Mouse (Mus musculus) erythroblast, adult 5-6 weeks (primary cell): ENCODE measurements around the gene Polr1a. TPM values are rescaled to one million over a fixed set of nuclear protein-coding genes. Genes with fewer than 3 reads are reported as not detected.

Experiments
- ATAC-seq: replicated peaks from 2 replicates; pipeline ENCODE4 v1.8.0; 2016; ENCODE audit warnings: moderate number of reproducible peaks, mild to moderate bottlenecking, moderate TSS enrichment, inconsistent platforms; ENCODE audit not compliant: poor library complexity, low FRiP score, severe bottlenecking
- total RNA-seq, 2 experiments: library from RNA; stranded (forward) in 1 of 2; stranded (reverse) in 1 of 2; fragments of 150-400 nt in 1 of 2; fragments of 200-764, 138-1000 nt in 1 of 2; gene quantifications; 2 replicates each; pipeline versions ENCODE4 v1.2.3 to v1.2.4; 2015 to 2017; ENCODE audit warnings: low replicate concordance in 2 of 2

Gene Polr1a
- total RNA-seq, 2 experiments from 2014 or later: 7.7 to 44.0 TPM

DNA sequence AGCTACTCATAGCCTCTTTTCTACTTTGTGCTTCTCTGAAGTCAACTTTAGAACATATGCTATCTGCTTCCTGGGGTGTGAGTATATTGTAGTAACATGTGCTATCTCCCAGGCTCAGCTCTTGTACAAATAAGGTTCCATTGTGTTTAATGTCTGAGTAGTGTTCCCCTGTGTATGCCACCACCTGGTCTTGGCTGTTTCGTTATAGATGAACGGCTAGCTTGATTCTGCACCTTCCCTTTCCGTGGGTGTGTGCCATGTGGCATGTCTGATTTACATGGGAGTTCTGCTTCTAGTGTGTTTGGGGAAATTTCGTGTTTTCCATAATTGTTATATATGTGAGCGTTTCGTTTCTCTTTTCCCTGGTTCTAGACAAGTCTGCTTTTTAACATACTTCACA, 36.2 kb downstream of the Polr1a start:
- ATAC-seq: no peak

DNA sequence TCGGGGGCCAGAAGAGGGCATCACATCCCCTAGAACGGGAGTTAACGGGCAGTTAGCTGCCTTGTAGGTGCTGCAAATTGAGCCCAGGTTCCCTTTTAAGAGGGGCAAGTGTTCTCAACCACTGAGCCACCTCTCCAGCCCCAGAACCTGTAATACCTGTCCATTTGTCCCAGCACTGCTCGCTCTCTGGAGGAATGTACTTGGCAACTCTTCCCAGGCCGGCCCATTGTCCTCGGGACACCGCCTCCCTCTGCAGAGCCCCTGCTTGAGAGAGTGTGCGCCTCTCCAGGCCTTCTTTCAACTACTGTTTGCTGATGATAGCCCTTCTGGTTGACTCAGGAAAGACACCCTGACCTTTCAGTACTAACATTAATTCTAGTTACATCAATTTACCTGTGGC, 37.3 kb downstream of the Polr1a start:
- no peak for ATAC-seq

DNA sequence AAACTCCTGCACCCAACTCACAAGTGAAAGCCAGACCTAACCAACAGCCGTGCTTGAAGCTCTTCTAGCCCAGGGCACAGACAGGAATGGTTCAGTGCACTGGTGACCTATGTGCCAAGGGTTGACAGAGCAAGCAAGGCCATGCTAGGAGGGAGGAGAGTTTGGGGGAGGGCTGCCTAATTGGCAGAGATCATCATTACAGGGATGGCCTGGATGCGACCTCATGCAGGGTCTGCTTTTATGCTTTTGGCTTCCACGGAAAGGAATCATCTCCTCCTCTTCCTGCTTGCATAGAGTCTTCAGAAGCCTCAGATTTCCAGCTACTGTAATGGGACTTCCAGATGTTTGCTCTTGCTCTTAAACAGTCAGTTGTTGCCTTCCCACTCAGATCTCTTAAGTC, 40.9 kb downstream of the Polr1a start:
- no peak for ATAC-seq

DNA sequence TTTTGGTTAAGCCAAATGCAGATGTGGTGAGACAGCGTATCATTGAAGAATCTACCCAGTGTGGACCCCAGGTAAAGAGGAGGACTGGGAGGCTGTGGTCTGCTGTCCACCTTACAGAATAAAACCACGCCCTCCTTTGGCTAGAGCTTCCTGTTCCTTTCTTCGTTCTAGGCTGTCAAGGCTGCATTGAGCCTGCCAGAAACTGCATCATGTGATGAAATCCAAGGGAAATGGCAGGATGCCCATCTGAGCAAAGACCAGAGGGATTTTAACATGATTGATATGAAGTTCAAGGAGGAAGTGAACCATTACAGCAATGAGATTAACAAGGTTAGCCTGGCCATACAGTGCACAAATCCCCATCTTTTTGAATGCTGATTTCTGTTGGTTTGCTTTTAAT, 41.7 kb downstream of the Polr1a start:
- ATAC-seq: no peak

DNA sequence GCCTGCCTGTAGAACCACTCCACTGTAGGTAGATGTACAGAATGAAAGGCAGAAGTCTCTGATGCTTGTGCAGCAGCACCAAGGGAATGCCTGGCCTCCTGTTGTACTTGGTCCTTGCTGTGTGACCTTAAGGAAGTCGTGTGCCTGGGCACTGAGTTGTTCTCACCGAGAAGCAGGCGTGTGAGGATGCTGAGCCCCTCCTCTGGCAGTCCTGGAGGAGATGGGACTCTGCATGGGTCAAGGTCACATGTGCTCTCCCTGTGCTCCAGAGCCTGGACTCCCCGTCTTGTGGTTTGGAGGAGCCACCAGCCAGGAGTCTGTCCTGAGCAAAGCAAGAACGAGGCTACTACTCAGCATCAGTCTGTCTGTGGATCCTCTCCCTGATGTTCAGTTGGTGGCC, 42.3 kb downstream of the Polr1a start:
- no peak for ATAC-seq

DNA sequence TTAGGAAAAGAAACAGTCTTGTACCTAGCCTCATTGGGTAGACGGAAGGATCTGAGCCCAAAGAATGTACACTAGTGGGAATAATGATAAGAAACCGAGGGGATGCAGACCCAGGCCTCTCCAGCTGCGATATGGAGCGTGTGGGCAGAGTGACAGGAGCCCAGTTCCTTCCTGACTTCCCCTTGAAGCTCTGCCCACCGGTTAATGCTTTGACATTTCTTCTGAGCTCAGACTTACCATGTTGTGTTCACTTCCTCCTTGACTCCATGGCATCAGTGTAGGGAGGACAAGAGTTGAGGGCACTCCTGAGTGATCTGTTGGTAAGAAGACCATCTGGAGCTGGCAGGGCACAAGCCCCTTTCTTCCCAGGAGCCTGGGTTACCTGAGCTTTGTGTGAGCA, 53.3 kb downstream of the Polr1a start:
- no peak for ATAC-seq

DNA sequence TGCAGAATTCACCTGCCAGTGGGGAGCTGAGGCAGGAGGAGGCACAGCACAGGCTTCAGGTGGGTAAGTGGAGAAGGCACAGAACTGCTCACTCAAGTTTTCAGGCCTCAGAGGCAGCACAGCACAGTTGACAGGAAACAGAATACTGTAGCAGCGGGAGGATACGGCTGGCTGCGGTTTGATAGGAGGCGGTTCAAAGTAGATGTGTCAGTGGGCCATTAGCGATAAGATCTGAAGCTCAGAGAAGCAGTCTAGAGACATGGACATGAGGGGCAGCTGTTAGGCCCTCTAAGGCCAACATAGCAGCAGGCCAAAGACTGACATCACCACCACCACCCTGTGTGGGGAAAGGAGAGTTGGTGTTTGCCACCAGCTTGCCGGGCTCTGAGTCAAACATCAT, 53.9 kb downstream of the Polr1a start:
- no peak for ATAC-seq

DNA sequence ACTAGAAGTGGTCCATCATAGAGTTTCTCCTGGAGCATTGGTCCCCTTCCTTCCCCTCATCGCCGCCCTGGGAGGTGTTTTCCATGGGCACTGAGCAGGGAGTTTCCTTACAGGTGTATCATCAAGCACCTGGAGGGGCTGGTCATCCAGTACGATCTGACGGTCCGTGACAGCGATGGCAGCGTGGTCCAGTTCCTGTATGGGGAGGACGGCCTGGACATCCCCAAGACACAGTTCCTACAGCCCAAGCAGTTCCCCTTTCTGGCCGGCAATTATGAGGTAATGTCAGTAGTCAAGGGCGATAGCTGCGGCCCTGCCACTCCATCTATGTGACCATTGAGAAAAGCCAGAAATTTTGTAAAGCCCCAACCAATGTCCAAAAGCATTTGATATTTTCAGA, 54.7 kb downstream of the Polr1a start:
- no peak for ATAC-seq

DNA sequence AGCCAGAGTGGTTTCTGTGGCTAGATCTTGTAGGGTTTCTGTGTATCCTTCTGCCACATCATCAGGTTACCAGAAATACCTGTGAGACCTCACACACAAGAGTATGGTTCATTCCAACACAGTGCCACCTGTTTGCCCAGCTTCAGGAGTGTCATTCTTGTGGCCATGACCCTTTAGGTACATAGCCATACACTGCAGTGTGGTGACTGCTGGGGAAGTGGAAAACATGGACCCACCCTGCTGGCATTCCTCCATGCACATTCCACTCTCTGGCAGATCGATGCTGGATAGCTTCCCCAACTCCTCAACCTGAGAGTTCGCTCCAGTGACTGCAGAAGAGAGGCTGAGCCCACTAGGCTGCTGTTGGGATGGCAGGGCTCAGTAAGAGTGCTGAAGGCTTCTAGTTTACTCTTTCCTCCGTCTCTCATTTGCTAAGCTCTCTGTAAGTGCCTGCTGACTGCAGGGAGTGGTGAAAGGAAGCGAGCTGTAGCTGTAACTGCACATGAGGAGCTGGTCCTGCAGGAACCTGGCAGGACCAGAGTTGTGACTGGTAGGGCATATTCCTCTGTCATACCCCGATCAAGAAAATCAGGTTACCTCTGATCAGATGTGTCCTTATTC, 57.9 kb downstream of the Polr1a start:
- no peak for ATAC-seq

DNA sequence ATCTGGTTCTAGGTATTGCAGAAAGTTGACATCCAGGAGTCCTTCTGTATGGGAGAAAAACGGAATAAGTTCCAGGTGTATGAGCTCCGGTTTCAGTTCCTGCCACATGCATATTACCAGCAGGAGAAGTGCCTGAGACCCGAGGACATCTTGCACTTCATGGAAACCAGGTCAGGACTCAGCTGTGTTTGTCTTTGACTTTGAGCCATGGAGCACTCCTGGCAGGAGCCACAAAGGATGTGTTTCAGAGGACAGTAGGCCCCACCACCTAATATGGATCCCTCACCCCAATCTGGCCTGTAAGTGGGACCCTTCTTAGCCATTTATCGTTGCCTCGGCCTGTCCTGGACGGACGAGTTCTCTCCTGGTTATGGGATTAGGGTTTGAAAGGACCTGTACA, 59.0 kb downstream of the Polr1a start:
- ATAC-seq: no peak

DNA sequence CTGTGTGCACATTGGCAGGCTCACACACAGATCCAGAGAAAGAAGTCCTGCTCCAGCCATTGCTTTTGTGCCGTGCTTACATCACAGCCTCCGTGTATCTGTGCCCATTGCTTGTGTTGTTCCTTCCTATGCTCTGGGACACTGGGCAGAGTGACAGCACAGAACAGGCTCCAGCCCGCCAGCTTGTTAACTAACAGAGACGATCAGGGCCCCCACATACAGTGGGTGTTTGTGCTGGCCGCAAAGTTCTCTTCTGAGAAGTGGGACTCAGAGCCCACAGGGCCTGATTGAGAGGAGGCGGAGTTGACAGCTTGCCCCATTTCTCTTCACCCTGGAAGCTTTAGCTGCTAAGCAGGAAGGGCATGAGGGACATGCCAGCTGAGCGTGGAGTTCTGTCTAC, 60.6 kb downstream of the Polr1a start:
- no peak for ATAC-seq

DNA sequence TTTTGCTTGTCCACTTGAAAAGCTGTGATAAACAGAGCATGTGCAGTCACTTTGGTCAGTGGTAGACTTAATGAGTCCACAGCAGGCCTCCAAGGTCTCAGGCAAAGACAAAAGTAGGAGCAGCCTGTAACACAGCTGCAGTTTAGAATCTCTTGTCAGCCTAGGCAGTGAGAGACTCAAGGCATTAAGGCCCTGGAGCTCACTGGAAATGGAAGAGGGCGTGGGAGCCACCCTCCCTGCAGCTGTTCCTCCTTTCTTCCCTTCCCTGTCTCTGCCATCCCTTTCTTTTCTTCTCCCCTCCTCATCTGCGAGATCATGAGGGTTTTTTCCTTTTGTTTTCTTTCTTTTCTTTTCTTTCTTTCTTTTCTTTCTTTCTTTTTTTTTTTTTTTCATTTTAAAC, 61.3 kb downstream of the Polr1a start:
- ATAC-seq: no peak

DNA sequence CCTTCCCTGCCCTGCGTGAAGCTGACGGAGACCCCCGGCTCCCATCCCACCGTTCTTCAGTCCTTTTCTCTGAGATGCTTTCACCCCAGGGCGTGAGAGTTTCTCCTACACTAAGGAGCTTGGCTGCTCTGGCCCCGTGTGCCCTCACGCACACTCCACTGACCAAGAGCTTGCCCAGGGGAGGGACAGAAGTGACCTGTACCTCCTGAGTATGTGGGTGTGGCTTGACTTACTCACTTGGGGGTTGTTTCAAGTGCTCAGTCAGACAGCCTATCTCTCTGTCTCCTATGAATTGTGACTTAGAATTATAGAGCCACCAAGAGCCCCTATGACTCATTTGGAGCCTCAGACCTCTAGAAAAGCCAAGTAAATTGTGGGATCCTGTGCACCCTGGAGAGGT, 67.7 kb downstream of the Polr1a start:
- ATAC-seq: no peak

DNA sequence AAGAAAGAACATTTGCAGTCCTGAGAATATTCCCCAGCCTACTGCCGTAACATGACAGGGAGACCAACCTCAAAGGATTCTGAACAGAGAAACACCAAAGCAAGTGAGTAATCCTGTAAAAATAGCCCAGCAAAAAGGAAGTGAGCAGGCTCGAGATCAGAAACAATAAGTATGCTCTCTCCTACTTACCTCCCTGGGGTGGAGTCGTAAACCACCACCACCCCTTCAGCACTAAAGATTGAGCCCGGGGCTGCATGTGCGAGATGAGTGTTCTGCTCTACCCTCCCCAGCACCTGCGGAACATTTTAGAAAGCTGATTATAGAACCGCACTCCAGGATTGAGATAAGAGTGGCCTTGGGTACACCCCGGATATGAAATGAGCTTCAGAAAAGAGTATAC, 71.3 kb downstream of the Polr1a start:
- ATAC-seq: no peak

DNA sequence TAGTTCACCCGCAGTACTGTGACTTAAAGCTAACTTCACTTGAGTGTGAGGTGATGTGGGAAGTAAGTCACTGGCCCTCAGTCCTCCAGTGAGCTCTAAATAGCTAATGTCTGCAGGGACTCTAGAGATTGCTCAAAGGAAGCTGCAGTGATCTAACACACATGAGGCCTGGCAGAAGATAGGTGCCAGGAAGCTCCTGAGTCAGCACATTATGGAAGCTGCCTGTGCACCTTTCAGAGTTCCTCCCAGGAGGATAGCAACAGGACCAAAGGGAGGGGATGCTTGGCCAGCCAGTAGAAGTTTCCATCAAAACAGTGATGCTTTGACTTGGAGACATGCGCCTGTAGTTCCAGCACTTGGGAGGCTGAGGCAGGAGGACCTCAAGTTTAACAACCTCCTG, 71.7 kb downstream of the Polr1a start:
- ATAC-seq: no peak

DNA sequence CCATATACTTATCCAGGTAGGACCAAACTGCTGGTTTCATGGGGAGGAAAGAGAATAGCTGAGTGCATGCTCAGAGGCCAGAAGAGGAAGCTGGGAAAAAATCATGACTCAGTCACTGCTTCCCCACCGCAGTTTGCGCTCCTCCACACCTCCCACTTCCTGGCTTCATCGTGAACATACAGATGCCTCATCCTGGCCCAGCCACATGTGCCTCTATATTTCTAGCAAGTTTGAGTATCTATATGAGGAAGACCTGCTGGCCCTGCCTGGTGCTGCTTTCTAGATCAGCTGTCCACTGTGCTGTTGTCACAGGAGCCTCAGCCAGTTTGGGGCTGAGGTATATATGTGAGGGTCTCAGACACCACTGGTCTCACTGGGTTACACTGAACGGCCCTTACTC, 72.6 kb downstream of the Polr1a start:
- no peak for ATAC-seq

DNA sequence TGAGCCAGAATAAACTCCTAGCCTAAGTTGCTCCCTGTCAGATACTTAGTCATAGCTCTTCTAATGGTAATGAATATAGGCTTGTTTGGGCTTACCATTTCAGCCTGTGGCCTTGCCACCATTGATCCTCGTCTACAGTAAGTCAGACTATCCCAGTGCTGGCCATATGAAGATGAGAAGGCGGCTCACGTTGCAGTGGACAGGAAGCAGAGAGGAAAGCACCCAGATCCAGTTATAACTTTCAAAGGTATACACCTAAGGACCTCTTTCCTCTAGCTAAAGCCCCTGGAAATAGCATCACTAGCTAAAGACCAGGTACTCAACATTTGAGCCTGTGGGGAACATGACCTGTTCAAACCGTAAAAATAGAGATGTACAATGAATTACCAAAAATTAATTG, 77.1 kb downstream of the Polr1a start:
- no peak for ATAC-seq

DNA sequence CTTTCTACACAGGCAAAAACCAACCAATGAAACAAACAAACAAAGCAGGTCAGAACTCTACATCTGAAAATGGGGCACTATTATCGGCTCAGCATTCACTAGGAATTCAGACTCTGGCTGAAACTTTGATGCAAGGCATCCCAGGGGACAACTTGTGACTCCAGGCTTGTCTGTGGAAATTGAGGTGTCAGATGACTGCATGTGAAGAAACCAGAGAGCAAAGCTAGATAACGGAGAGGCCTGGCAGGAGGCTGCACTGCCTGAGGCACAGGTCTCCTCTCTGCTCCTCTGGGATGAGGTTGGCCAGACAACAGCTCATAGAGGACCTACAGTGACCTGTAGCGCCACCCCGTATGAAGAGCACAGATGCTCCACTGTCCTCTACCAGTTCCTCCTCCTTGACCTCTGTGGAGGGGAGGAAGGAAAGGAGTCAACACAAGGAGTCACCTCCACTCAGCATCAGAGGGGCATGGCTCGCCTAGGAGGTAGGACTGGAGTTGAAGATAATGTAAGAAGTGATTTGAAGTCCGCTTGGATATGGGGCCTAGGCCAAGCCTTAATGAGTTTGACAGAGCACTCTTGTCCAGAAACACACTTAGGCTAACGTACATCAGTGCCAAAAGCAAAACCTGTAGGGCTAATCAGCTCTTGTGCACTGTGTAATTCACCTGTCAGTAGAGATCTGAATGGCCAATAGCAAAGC, 78.8 kb downstream of the Polr1a start:
- ATAC-seq: no peak

DNA sequence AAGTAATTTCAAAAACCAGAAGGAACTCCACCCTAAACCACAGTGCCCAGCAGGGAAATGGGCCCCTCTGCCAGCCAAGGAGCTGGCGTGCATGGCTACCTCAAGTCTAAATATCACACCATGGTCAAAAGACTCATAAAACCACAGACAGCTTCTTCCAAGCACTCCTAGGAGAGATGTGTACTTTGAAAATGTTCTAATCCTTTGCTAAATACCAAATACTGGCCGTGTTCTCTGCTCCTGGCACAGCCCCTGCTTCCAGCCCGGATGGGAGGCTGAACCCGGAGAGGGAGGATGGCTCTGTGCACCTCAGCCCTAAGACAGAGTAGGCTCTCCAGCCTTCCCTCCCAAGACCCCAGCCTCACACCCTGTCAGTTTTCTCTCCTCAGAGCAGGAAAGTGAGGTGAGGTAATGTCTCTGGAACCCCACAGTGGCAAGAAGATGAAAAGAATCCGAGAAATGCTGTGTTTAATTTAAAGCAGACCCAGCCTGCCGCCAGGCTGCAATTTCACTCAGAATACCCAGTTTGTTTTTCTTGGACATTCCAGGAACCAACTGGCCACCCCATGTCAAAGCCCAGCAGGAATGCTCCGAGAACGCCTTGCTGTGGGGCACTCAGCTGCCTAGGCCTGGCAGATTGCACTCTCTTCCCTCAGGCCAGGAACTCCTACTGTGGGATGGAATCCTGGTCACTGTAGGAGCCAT, 80.9 kb downstream of the Polr1a start:
- ATAC-seq: no peak

DNA sequence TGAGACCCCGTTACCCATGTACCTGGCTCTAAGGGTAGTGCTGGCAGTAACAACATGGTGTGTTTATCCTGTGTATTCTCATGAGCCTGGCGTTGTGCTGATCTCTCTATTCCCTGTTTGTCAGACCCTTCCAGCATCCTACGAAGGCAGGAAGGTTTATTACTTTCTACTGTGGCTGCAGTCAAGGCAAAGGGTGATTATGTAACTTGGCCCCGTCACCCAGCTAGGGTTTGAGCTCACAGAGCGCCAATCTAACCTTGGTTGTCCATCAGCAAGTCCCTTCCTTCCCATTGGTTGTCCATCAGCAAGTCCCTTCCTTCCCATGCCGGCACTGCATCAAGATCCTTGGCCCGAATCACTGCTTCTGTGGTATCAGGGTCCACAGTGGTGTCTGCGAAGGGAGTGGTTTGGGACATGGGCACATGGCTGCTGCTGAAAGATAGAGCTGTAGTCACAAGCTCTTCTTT, 81.6 kb downstream of the Polr1a start:
- ATAC-seq: no peak

DNA sequence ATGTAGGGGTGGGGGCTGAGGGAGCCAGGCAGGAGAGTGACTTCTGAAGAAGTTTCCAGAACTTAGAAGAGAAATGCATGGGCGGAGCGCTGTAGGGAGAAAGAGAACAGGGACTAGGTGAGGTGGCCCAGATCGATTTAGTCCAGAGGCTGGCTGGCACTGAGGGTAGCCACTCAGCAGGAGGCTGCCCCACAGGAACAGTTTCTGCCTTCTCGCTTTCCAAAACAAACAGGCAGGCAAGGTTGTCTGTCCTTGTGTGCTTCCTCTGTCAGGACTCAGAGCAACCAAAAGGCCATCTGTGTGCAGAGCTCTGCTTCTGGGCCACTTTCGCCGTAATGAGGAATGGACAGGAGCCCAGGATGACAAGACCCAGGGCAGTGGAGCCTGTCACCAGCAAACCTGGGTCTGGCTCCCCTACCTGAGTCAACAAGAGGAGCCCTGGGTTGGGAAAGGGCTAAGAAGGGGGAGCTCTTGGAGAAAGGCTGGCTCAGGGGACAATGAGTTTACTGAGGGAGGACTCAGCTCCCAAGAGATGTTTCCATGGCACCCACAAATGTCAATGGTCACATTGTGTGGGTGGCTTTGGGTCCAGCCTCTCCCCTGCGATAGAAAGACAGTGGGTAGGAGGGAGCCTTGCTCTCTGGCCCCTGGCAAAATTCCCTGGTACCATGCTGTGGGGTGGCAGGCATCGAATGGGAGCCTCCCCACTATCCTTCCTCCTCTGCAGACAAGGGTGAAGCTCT, 82.5 kb downstream of the Polr1a start:
- no peak for ATAC-seq
